Mouse (Mus musculus): Measurements from ENCODE around the gene Slc25a33. TPM values are rescaled to one million over a fixed set of nuclear protein-coding genes. Genes with fewer than 3 reads are reported as not detected.
A peak's percentile ranks its signal among the peaks of the same experiment; 100 is the strongest.
"Not testable (repeated sequence)": the region's sequence is repeated elsewhere in the genome, so short reads cannot be mapped to it uniquely, and the experiment has no call there.

Gene Slc25a33
- polyA plus RNA-seq, 1 experiment from 2014 or later: 22.0 TPM

DNA sequence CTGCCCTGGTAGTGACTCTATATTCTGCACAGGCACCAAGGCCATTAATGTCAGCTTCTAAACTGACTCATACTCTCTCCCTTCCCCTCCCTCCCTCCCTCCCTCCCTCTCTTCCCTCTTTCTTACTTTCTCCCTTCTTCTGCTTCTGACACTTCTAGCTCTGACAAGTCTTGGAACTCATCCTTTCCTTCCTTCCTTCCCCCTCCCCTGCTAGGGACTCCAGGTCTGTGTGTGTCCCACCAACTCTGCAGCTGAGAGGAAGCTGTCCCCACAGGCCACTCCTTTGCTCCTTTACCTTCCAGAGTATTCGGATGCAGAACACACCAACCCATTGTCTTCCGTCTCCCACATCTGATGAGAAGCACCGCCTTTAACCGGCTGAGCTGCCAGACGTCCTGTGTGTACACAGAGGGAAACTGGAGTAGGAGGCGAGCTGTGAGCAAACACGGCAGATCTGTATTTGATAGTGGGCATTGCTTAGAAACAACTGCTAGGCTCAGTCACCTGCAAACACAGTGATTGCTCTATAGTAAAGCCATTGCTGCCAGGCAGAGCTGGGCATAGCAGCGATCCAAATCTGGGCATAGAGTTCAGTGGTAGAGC lies 1.8 kb upstream of the Slc25a33 start:
- no peak for DNase-seq (ENCODE audit: low spot score)
- no peaks in the 10 kb centered on the region for H3K4me1 ChIP-seq (replicated peaks; ENCODE audit: control insufficient read depth, insufficient read depth, low read length)
- H3K4me2 ChIP-seq (replicated peaks; ENCODE audit: low read depth, low read length): no peak overlapping the region
- no peaks in the 10 kb centered on the region for H3K9me3 ChIP-seq (ENCODE audit: control insufficient read depth, low read length)
- no peak overlapping the region for H3K9ac ChIP-seq (ENCODE audit: low read depth, low read length)
- no peak for ATAC-seq (ENCODE audit: low FRiP score)
- no peaks in the 10 kb centered on the region for H3K36me3 ChIP-seq (ENCODE audit: control insufficient read depth, insufficient read depth, low read length)
- H3K27ac ChIP-seq (ENCODE audit: low read depth, low read length): no peak overlapping the region
- H3K4me3 ChIP-seq (ENCODE audit: low read depth, low read length): no peak overlapping the region
- WGBS: 36% methylated on average over 8 of the region's 8 CpGs
- no peaks in the 10 kb centered on the region for H3K27me3 ChIP-seq (ENCODE audit: control insufficient read depth, insufficient read depth, low read length)

DNA sequence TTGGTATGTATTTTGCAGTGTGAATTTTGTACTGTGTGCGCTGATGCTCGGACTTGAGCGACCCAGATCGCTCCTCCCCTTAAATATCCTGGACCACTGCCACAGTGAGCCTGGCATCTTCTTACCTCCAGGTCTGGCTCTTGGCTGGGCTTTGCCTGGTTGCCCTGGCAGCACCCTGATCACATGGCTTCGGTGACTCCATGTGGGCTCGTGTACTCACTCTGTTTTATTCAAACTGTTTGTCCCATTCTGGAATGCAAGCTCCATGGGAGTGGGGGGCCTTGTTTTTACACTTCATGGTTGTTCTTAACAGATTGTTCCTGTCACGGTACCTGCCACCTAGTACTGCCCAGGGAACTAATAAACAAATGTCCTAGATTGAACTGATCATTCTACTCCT lies 1.3 kb upstream of the Slc25a33 start:
- Histone ChIP-seq H3K36me3 (ENCODE audit: control insufficient read depth, insufficient read depth, low read length) (no peaks in the 10 kb centered on the region), H3K9ac (ENCODE audit: low read depth, low read length) (no peak overlapping the region), H3K4me1 (replicated peaks; ENCODE audit: control insufficient read depth, insufficient read depth, low read length) (no peaks in the 10 kb centered on the region), H3K4me3 (ENCODE audit: low read depth, low read length) (no peak overlapping the region), H3K9me3 (ENCODE audit: control insufficient read depth, low read length) (no peaks in the 10 kb centered on the region), H3K27ac (ENCODE audit: low read depth, low read length) (no peak overlapping the region), H3K27me3 (ENCODE audit: control insufficient read depth, insufficient read depth, low read length) (no peaks in the 10 kb centered on the region), H3K4me2 (replicated peaks; ENCODE audit: low read depth, low read length) (no peak overlapping the region)
- ATAC-seq (ENCODE audit: low FRiP score): no peak
- no peak for DNase-seq (ENCODE audit: low spot score)
- 81% methylated on average over 7 of the region's 7 CpGs for WGBS

DNA sequence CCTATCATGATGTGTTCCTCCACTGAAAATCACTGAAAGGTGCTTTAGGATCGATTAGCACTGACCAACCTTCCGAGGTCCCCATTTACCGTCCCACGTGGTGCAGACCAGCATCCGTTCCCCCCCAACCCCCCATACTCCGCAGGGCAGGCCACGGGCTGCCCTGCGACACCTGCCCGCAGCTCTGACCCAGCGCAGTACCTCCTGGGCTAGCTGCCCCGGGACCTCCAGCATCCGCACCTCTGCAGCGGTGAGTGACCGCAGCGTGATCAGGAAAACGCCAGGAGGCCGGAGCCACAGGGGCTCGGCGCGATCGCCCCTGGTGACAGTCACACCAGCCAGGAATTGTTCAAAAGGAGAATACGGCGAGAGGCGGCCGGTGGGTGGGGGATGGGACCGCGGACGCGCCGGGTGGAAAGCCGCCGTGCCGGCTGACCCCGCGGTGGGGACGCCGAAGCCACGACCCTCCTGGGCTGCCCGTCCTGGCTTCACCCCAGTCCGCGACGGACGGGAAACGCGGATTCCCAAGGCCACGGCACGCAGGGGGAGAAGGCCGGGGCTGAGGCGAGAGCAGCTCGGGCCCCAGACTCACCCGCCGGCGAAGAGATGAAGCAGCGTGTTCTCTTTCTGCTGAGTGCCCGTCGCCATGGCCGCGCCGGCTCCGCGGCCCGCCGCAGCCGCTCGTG lies 526 bp downstream of the Slc25a33 start:
- no peaks in the 10 kb centered on the region for H3K9me3 ChIP-seq (ENCODE audit: control insufficient read depth, low read length)
- no peaks in the 10 kb centered on the region for H3K27me3 ChIP-seq (ENCODE audit: control insufficient read depth, insufficient read depth, low read length)
- H3K36me3 ChIP-seq (ENCODE audit: control insufficient read depth, insufficient read depth, low read length): no peaks in the 10 kb centered on the region
- no peaks in the 10 kb centered on the region for H3K4me1 ChIP-seq (replicated peaks; ENCODE audit: control insufficient read depth, insufficient read depth, low read length)
- peak; percentile 70 for DNase-seq (ENCODE audit: low spot score)
- WGBS: under 1% methylated on average over 60 of the region's 65 CpGs
- peak overlapping the region; percentile 88 for H3K27ac ChIP-seq (ENCODE audit: low read depth, low read length)
- peak; percentile 76 for ATAC-seq (ENCODE audit: low FRiP score)
- H3K9ac ChIP-seq (ENCODE audit: low read depth, low read length): peak overlapping the region; percentile 58
- H3K4me3 ChIP-seq (ENCODE audit: low read depth, low read length): peak overlapping the region; percentile 48
- peak overlapping the region; percentile 61 for H3K4me2 ChIP-seq (replicated peaks; ENCODE audit: low read depth, low read length)

- H3K36me3 ChIP-seq (ENCODE audit: control insufficient read depth, insufficient read depth, low read length): no peaks in the 10 kb centered on the region
- H3K27me3 ChIP-seq (ENCODE audit: control insufficient read depth, insufficient read depth, low read length): no peaks in the 10 kb centered on the region
- H3K27ac ChIP-seq (ENCODE audit: low read depth, low read length): no peak overlapping the region
- DNase-seq (ENCODE audit: low spot score) (no peak), ATAC-seq (ENCODE audit: low FRiP score) (no peak)
- WGBS: 20% methylated on average over 2 of the region's 2 CpGs
- no peak overlapping the region for H3K9ac ChIP-seq (ENCODE audit: low read depth, low read length)
- no peaks in the 10 kb centered on the region for H3K4me1 ChIP-seq (replicated peaks; ENCODE audit: control insufficient read depth, insufficient read depth, low read length)
- no peak overlapping the region for H3K4me3 ChIP-seq (ENCODE audit: low read depth, low read length)
- H3K9me3 ChIP-seq (ENCODE audit: control insufficient read depth, low read length): no peaks in the 10 kb centered on the region
- no peak overlapping the region for H3K4me2 ChIP-seq (replicated peaks; ENCODE audit: low read depth, low read length)
These were observed 1.7 kb downstream of the Slc25a33 start for GRCm38 (mm10) chr4:149772394-149772793.

DNA sequence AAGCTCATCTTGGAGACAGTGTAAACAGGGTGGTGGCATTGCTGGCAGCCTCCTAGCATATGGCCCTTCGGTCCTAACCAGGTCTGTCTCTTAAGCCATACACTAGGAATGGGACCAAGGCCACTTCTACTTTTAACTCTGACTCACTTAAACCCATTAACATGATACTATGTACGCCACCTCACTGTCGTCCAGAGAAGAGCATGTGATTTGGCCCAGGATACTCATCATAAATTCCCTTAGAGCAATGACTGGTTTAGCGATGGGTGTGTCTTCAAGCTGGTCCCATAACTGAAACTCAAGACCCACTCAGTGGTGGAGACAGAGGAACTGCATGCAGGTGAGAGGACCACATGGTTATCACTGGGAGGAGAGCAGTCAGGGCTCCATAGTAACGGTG lies 8.9 kb downstream of the Slc25a33 start:
- no peak overlapping the region for H3K27ac ChIP-seq (ENCODE audit: low read depth, low read length)
- H3K4me1 ChIP-seq (replicated peaks; ENCODE audit: control insufficient read depth, insufficient read depth, low read length): no peaks in the 10 kb centered on the region
- no peak overlapping the region for H3K4me2 ChIP-seq (replicated peaks; ENCODE audit: low read depth, low read length)
- ATAC-seq (ENCODE audit: low FRiP score) (no peak), DNase-seq (ENCODE audit: low spot score) (no peak)
- 94% methylated on average over 5 of the region's 5 CpGs for WGBS
- no peaks in the 10 kb centered on the region for H3K27me3 ChIP-seq (ENCODE audit: control insufficient read depth, insufficient read depth, low read length)
- H3K36me3 ChIP-seq (ENCODE audit: control insufficient read depth, insufficient read depth, low read length): no peaks in the 10 kb centered on the region
- no peak overlapping the region for H3K9ac ChIP-seq (ENCODE audit: low read depth, low read length)
- H3K4me3 ChIP-seq (ENCODE audit: low read depth, low read length): no peak overlapping the region
- no peaks in the 10 kb centered on the region for H3K9me3 ChIP-seq (ENCODE audit: control insufficient read depth, low read length)

GRCm38 (mm10) chr4:149763335-149763734 lies 10.7 kb downstream of the Slc25a33 start:
- WGBS: 90% methylated on average over 2 of the region's 2 CpGs
- Histone ChIP-seq H3K27ac (ENCODE audit: low read depth, low read length) (no peak overlapping the region), H3K4me3 (ENCODE audit: low read depth, low read length) (no peak overlapping the region), H3K4me2 (replicated peaks; ENCODE audit: low read depth, low read length) (no peak overlapping the region), H3K9ac (ENCODE audit: low read depth, low read length) (no peak overlapping the region), H3K4me1 (replicated peaks; ENCODE audit: control insufficient read depth, insufficient read depth, low read length) (no peaks in the 10 kb centered on the region), H3K36me3 (ENCODE audit: control insufficient read depth, insufficient read depth, low read length) (0 out of 2 replicates have a peak, but pooled peaks cover 2% of the 10 kb centered on the region), H3K9me3 (ENCODE audit: control insufficient read depth, low read length) (no peaks in the 10 kb centered on the region), H3K27me3 (ENCODE audit: control insufficient read depth, insufficient read depth, low read length) (no peaks in the 10 kb centered on the region)
- no peak for ATAC-seq (ENCODE audit: low FRiP score)
- DNase-seq (ENCODE audit: low spot score): no peak

DNA sequence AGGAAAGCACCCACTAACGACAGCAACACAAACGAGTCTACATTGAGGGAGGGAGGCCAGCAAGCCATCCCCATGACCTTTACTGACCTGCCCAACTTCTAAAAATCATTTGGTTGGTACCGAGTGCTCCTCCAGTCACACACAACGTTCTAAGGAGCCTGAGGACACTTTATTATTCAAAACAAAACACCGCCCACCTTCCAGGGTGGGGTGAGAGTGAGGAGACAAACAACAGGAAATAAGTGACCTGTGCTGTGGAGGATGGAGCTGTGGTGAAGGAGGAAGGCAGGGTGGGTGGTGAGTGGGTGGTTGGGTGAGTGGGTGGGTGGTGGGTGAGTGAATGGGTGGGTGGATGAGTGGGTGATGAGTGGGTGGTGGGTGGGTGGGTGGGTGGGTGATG lies 14.6 kb downstream of the Slc25a33 start:
- H3K4me2 ChIP-seq (replicated peaks; ENCODE audit: low read depth, low read length): no peak overlapping the region
- DNase-seq (ENCODE audit: low spot score) (no peak), ATAC-seq (ENCODE audit: low FRiP score) (no peak)
- 59% methylated on average over 5 of the region's 5 CpGs for WGBS
- no peaks in the 10 kb centered on the region for H3K9me3 ChIP-seq (ENCODE audit: control insufficient read depth, low read length)
- no peaks in the 10 kb centered on the region for H3K4me1 ChIP-seq (replicated peaks; ENCODE audit: control insufficient read depth, insufficient read depth, low read length)
- 0 out of 2 replicates have a peak, but pooled peaks cover 2% of the 10 kb centered on the region for H3K36me3 ChIP-seq (ENCODE audit: control insufficient read depth, insufficient read depth, low read length)
- H3K4me3 ChIP-seq (ENCODE audit: low read depth, low read length): no peak overlapping the region
- no peaks in the 10 kb centered on the region for H3K27me3 ChIP-seq (ENCODE audit: control insufficient read depth, insufficient read depth, low read length)
- no peak overlapping the region for H3K9ac ChIP-seq (ENCODE audit: low read depth, low read length)
- H3K27ac ChIP-seq (ENCODE audit: low read depth, low read length): no peak overlapping the region

DNA sequence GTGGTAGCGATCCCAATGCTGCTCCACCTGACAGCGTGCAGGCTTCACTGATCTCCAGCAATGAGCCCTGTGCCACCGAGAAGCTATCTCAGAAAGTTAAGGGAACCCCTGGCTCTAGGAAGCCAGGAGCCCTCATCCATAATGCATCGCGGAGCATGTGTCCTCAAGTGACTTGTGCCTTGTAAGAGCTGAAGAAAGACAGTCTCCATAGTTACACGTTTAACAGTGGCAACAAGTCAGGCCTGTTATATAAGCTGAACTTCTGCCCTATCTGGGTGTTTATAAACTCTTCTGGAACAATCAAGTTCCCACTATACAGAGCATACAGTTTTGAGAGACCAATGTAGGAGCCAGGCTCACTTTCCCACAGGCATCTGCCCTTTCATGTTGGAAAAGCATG lies 15.7 kb downstream of the Slc25a33 start:
- ATAC-seq (ENCODE audit: low FRiP score) (no peak), DNase-seq (ENCODE audit: low spot score) (no peak)
- H3K27ac ChIP-seq (ENCODE audit: low read depth, low read length): no peak overlapping the region
- H3K36me3 ChIP-seq (ENCODE audit: control insufficient read depth, insufficient read depth, low read length): 0 out of 2 replicates have a peak, but pooled peaks cover 2% of the 10 kb centered on the region
- H3K4me1 ChIP-seq (replicated peaks; ENCODE audit: control insufficient read depth, insufficient read depth, low read length): no peaks in the 10 kb centered on the region
- no peak overlapping the region for H3K9ac ChIP-seq (ENCODE audit: low read depth, low read length)
- WGBS: 84% methylated on average over 6 of the region's 6 CpGs
- no peaks in the 10 kb centered on the region for H3K9me3 ChIP-seq (ENCODE audit: control insufficient read depth, low read length)
- no peak overlapping the region for H3K4me3 ChIP-seq (ENCODE audit: low read depth, low read length)
- H3K4me2 ChIP-seq (replicated peaks; ENCODE audit: low read depth, low read length): no peak overlapping the region
- H3K27me3 ChIP-seq (ENCODE audit: control insufficient read depth, insufficient read depth, low read length): no peaks in the 10 kb centered on the region

DNA sequence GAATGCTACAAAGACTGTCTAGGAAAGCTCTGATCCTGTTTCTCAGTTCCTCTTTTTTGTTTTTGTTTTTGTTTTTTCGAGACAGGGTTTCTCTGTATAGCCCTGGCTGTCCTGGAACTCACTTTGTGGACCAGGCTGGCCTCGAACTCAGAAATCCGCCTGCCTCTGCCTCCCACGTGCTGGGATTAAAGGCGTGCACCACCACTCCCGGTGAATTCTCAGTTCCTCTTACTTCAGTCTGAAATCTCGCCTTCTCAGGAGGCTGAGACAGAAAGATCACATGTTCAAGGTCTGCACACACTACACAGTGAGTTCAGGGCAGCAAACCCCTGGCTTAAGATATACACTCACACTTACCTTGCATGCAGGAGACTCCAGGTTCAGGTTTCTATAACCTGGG lies 17.5 kb downstream of the Slc25a33 start:
- ATAC-seq (ENCODE audit: low FRiP score); H3K36me3 ChIP-seq (ENCODE audit: control insufficient read depth, insufficient read depth, low read length); H3K9me3 ChIP-seq (ENCODE audit: control insufficient read depth, low read length); H3K4me1 ChIP-seq (replicated peaks; ENCODE audit: control insufficient read depth, insufficient read depth, low read length); H3K4me2 ChIP-seq (replicated peaks; ENCODE audit: low read depth, low read length); H3K4me3 ChIP-seq (ENCODE audit: low read depth, low read length); H3K27me3 ChIP-seq (ENCODE audit: control insufficient read depth, insufficient read depth, low read length); H3K27ac ChIP-seq (ENCODE audit: low read depth, low read length); DNase-seq (ENCODE audit: low spot score); H3K9ac ChIP-seq (ENCODE audit: low read depth, low read length): not testable (repeated sequence)
- 89% methylated on average over 7 of the region's 7 CpGs for WGBS
